Mouse (Mus musculus): ENCODE measurements around the gene Olfr1148. TPM values are rescaled to one million over a fixed set of nuclear protein-coding genes. Genes with fewer than 3 reads are reported as not detected.

The Olfr1148 gene
- polyA plus RNA-seq (2012; fragmentation: generic; extraction: Trizol), result not detected
- long read RNA-seq, experiment 1, result 0 reads
- long read RNA-seq, experiment 2, result 0 reads

GRCm38 (mm10) chr2:87830233-87830632 lies at the start of gene Olfr1148:
Gene Olfr1148 (plus strand): TSS chr2:87830533.
- Histone ChIP-seq H3ac (ENCODE audit: control insufficient read depth, insufficient read length, low read depth) (no peak within 1 kb of the TSS), H3K36me3 (ENCODE audit: control insufficient read depth, insufficient read depth) (no peaks in the 10 kb centered on the region), H3K79me3 (ENCODE audit: low read depth) (no peaks in the 10 kb centered on the region), H3K27me3 (ENCODE audit: control insufficient read depth, insufficient read depth, insufficient read length) (no peaks in the 10 kb centered on the region), H3K79me2 (ENCODE audit: control insufficient read depth, insufficient read depth) (no peaks in the 10 kb centered on the region), H3K4me3 (ENCODE audit: insufficient read depth, poor library complexity, severe bottlenecking) (no peak within 1 kb of the TSS)
- TF ChIP-seq CEBPB (IDR thresholded peaks at IDR 0.05; ENCODE audit: low read depth) (no peak), MAX (IDR thresholded peaks at IDR 0.05) (no peak), CTCF (IDR thresholded peaks at IDR 0.05; ENCODE audit: control insufficient read depth, insufficient read depth, insufficient read length) (no peak), USF1 (IDR thresholded peaks at IDR 0.05; ENCODE audit: low read depth) (no peak), MYOD1 (IDR thresholded peaks at IDR 0.05; ENCODE audit: control insufficient read depth, insufficient read length, low read depth) (no peak), MYOG (IDR thresholded peaks at IDR 0.05; ENCODE audit: control insufficient read depth, extremely low read depth, insufficient read length) (no peak), FOSL1 (IDR thresholded peaks at IDR 0.05; ENCODE audit: insufficient read depth, low read length, poor library complexity, severe bottlenecking) (no peak)

GRCm38 (mm10) chr2:87800292-87800691 lies 30.0 kb upstream of the Olfr1148 start, which contains the start of gene Olfr1143:
Gene Olfr1143 (plus strand): TSS chr2:87800592.
- H3K4me3 ChIP-seq (ENCODE audit: insufficient read depth, poor library complexity, severe bottlenecking), result no peak within 1 kb of the TSS
- H3K79me2 ChIP-seq (ENCODE audit: control insufficient read depth, insufficient read depth), result no peaks in the 10 kb centered on the region
- TF ChIP-seq MYOD1 (IDR thresholded peaks at IDR 0.05; ENCODE audit: control insufficient read depth, insufficient read length, low read depth) (no peak), CEBPB (IDR thresholded peaks at IDR 0.05; ENCODE audit: low read depth) (no peak), MAX (IDR thresholded peaks at IDR 0.05) (no peak), CTCF (IDR thresholded peaks at IDR 0.05; ENCODE audit: control insufficient read depth, insufficient read depth, insufficient read length) (no peak), MYOG (IDR thresholded peaks at IDR 0.05; ENCODE audit: control insufficient read depth, extremely low read depth, insufficient read length) (no peak), FOSL1 (IDR thresholded peaks at IDR 0.05; ENCODE audit: insufficient read depth, low read length, poor library complexity, severe bottlenecking) (no peak), USF1 (IDR thresholded peaks at IDR 0.05; ENCODE audit: low read depth) (no peak)
- H3K79me3 ChIP-seq (ENCODE audit: low read depth), result no peaks in the 10 kb centered on the region
- no peaks in the 10 kb centered on the region for H3K27me3 ChIP-seq (ENCODE audit: control insufficient read depth, insufficient read depth, insufficient read length)
- no peaks in the 10 kb centered on the region for H3K36me3 ChIP-seq (ENCODE audit: control insufficient read depth, insufficient read depth)
- no peak within 1 kb of the TSS for H3ac ChIP-seq (ENCODE audit: control insufficient read depth, insufficient read length, low read depth)

- Histone ChIP-seq H3K4me3 (ENCODE audit: insufficient read depth, poor library complexity, severe bottlenecking) (no peak within 1 kb of the TSS), H3K79me3 (ENCODE audit: low read depth) (no peaks in the 10 kb centered on the region), H3ac (ENCODE audit: control insufficient read depth, insufficient read length, low read depth) (no peak within 1 kb of the TSS), H3K27me3 (ENCODE audit: control insufficient read depth, insufficient read depth, insufficient read length) (no peaks in the 10 kb centered on the region), H3K79me2 (ENCODE audit: control insufficient read depth, insufficient read depth) (no peaks in the 10 kb centered on the region), H3K36me3 (ENCODE audit: control insufficient read depth, insufficient read depth) (no peaks in the 10 kb centered on the region)
- TF ChIP-seq CEBPB (IDR thresholded peaks at IDR 0.05; ENCODE audit: low read depth) (no peak), FOSL1 (IDR thresholded peaks at IDR 0.05; ENCODE audit: insufficient read depth, low read length, poor library complexity, severe bottlenecking) (no peak), USF1 (IDR thresholded peaks at IDR 0.05; ENCODE audit: low read depth) (no peak), MYOG (IDR thresholded peaks at IDR 0.05; ENCODE audit: control insufficient read depth, extremely low read depth, insufficient read length) (no peak), MAX (IDR thresholded peaks at IDR 0.05) (no peak), MYOD1 (IDR thresholded peaks at IDR 0.05; ENCODE audit: control insufficient read depth, insufficient read length, low read depth) (no peak), CTCF (IDR thresholded peaks at IDR 0.05; ENCODE audit: control insufficient read depth, insufficient read depth, insufficient read length) (no peak)
These were observed 20.8 kb upstream of the Olfr1148 start, which contains the start of gene Olfr1145 for GRCm38 (mm10) chr2:87809522-87809921. Gene Olfr1145 (plus strand): TSS chr2:87809822.

- no peak for TF ChIP-seq MYOD1 (IDR thresholded peaks at IDR 0.05; ENCODE audit: control insufficient read depth, insufficient read length, low read depth)
- TF ChIP-seq USF1 (IDR thresholded peaks at IDR 0.05; ENCODE audit: low read depth), result no peak
- no peak for TF ChIP-seq MYOG (IDR thresholded peaks at IDR 0.05; ENCODE audit: control insufficient read depth, extremely low read depth, insufficient read length)
- no peak for TF ChIP-seq FOSL1 (IDR thresholded peaks at IDR 0.05; ENCODE audit: insufficient read depth, low read length, poor library complexity, severe bottlenecking)
- TF ChIP-seq CEBPB (IDR thresholded peaks at IDR 0.05; ENCODE audit: low read depth), result no peak
- no peak for TF ChIP-seq MAX (IDR thresholded peaks at IDR 0.05)
- TF ChIP-seq CTCF (IDR thresholded peaks at IDR 0.05; ENCODE audit: control insufficient read depth, insufficient read depth, insufficient read length), result no peak
- H3ac ChIP-seq (ENCODE audit: control insufficient read depth, insufficient read length, low read depth), result no peak within 1 kb of the TSS
- H3K79me3 ChIP-seq (ENCODE audit: low read depth), result no peaks in the 10 kb centered on the region
- H3K36me3 ChIP-seq (ENCODE audit: control insufficient read depth, insufficient read depth), result no peaks in the 10 kb centered on the region
- H3K4me3 ChIP-seq (ENCODE audit: insufficient read depth, poor library complexity, severe bottlenecking), result no peak within 1 kb of the TSS
- no peaks in the 10 kb centered on the region for H3K27me3 ChIP-seq (ENCODE audit: control insufficient read depth, insufficient read depth, insufficient read length)
- H3K79me2 ChIP-seq (ENCODE audit: control insufficient read depth, insufficient read depth), result no peaks in the 10 kb centered on the region
These were observed 13.4 kb downstream of the Olfr1148 start, which contains the start of gene Olfr1150-ps1 for GRCm38 (mm10) chr2:87843693-87844092. Gene Olfr1150-ps1 (plus strand): TSS chr2:87843993.

GRCm38 (mm10) chr2:87855562-87855961 lies 25.2 kb downstream of the Olfr1148 start, which contains the start of gene Olfr1151:
Gene Olfr1151 (plus strand): TSS chr2:87855862.
- no peaks in the 10 kb centered on the region for H3K36me3 ChIP-seq (ENCODE audit: control insufficient read depth, insufficient read depth)
- TF ChIP-seq CTCF (IDR thresholded peaks at IDR 0.05; ENCODE audit: control insufficient read depth, insufficient read depth, insufficient read length), result no peak
- no peak for TF ChIP-seq MYOD1 (IDR thresholded peaks at IDR 0.05; ENCODE audit: control insufficient read depth, insufficient read length, low read depth)
- no peak for TF ChIP-seq MYOG (IDR thresholded peaks at IDR 0.05; ENCODE audit: control insufficient read depth, extremely low read depth, insufficient read length)
- no peak within 1 kb of the TSS for H3K4me3 ChIP-seq (ENCODE audit: insufficient read depth, poor library complexity, severe bottlenecking)
- H3K27me3 ChIP-seq (ENCODE audit: control insufficient read depth, insufficient read depth, insufficient read length), result no peaks in the 10 kb centered on the region
- no peaks in the 10 kb centered on the region for H3K79me2 ChIP-seq (ENCODE audit: control insufficient read depth, insufficient read depth)
- H3K79me3 ChIP-seq (ENCODE audit: low read depth), result no peaks in the 10 kb centered on the region
- H3ac ChIP-seq (ENCODE audit: control insufficient read depth, insufficient read length, low read depth), result no peak within 1 kb of the TSS

- TF ChIP-seq FOSL1 (IDR thresholded peaks at IDR 0.05; ENCODE audit: insufficient read depth, low read length, poor library complexity, severe bottlenecking) (no peak), CTCF (IDR thresholded peaks at IDR 0.05; ENCODE audit: control insufficient read depth, insufficient read depth, insufficient read length) (no peak), MYOG (IDR thresholded peaks at IDR 0.05; ENCODE audit: control insufficient read depth, extremely low read depth, insufficient read length) (no peak), CEBPB (IDR thresholded peaks at IDR 0.05; ENCODE audit: low read depth) (no peak), MAX (IDR thresholded peaks at IDR 0.05) (no peak), USF1 (IDR thresholded peaks at IDR 0.05; ENCODE audit: low read depth) (no peak), MYOD1 (IDR thresholded peaks at IDR 0.05; ENCODE audit: control insufficient read depth, insufficient read length, low read depth) (no peak)
- H3K27me3 ChIP-seq (ENCODE audit: control insufficient read depth, insufficient read depth, insufficient read length), result no peaks in the 10 kb centered on the region
- H3ac ChIP-seq (ENCODE audit: control insufficient read depth, insufficient read length, low read depth), result no peak within 1 kb of the TSS
- no peaks in the 10 kb centered on the region for H3K36me3 ChIP-seq (ENCODE audit: control insufficient read depth, insufficient read depth)
- no peaks in the 10 kb centered on the region for H3K79me3 ChIP-seq (ENCODE audit: low read depth)
- H3K4me3 ChIP-seq (ENCODE audit: insufficient read depth, poor library complexity, severe bottlenecking), result no peak within 1 kb of the TSS
- H3K79me2 ChIP-seq (ENCODE audit: control insufficient read depth, insufficient read depth), result no peaks in the 10 kb centered on the region
These were observed 35.9 kb downstream of the Olfr1148 start, which contains the start of gene Olfr1152 for GRCm38 (mm10) chr2:87866192-87866591. Gene Olfr1152 (plus strand): TSS chr2:87866492.

Measured in C2C12 (cell line).